Mouse (Mus musculus): ENCODE results near the gene Fscn3.

Gene Fscn3

DNA sequence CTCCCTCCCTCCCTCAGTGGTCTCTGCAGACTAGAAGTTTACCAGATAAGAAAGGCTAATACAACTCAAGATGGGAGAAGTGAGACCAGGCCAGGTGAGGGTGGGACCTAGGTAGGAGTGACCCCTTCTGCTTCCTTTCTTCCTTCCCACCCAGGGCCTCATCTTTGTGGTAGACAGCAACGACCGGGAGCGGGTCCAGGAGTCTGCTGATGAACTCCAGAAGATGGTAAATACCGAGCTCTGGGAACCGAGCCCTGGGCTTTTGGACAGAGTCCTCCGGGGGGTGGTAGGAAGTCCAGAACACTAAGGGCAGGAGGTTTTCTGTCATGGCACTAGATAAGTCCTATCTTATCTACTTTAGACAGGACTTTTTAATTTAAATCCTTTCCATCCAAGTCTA lies 2.6 kb upstream of the Fscn3 start:
- no peak for DNase-seq (ENCODE audit: low read depth in 2 of 2, low spot score in 2 of 2)

GRCm38 (mm10) chr6:28428290-28428689 lies 701 bp downstream of the Fscn3 start, which contains the start of gene Gcc1:
Gcc1 (minus strand) TSS chr6:28428390.
- no peak for DNase-seq (ENCODE audit: low read depth in 2 of 2, low spot score in 2 of 2)

DNA sequence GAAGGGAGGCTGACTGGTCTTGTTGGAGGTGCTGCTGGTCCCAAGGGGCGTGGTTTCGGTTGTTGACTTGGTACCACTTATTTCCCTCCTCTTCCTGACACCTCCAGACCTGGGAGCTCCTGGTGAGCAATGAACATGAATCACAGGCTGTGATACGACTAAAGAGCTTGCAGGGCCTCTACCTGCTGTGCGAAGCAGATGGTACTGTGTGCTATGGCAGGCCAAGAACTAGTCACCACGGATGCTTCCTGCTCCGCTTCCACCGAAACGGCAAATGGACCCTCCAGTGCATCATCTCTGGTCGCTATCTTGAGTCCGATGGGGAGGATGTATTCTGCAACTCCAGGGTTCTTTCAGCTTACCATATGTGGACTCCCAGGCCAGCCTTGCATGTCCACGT lies 2.3 kb downstream of the Fscn3 start:
- DNase-seq (ENCODE audit: low read depth in 2 of 2, low spot score in 2 of 2) = no peak

DNA sequence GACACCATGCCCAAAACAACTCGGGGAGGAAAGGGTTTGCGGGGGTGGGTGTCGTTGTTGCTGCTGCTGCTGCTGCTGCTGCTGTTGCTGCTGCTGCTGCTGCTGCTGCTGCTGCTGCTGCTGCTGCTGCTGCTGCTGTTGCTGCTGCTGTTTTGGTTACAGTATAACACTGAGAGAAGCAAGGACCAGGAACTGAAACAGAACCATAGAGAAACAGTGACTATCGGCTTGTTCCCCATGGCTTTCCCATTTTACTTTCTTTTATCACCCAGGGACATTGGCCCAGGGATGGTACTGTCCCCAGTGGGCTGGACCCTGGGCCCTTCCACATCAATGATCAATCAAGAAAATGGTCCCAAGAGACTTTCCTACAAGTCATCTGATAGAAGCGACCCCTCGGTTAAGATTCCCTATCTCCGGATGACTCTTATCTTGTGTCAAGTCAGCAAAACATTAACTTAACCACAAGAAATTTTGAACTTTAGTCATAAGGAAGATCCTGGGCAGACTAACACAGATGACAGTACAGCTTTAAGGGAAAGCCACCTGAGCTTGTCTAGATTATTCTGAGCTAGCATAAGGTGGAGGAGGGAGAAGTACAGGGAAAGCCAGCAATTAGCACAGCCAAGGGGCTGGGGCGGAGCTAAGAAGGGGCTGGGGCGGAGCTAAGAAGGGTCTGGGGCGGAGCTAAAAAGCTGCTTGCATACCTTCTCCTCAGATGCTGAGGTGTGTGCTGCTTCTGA lies 3.4 kb downstream of the Fscn3 start:
- no peak for DNase-seq (ENCODE audit: low read depth in 2 of 2, low spot score in 2 of 2)

GRCm38 (mm10) chr6:28431538-28431855 lies 3.9 kb downstream of the Fscn3 start:
- no peak for DNase-seq (ENCODE audit: low read depth in 2 of 2, low spot score in 2 of 2)

DNA sequence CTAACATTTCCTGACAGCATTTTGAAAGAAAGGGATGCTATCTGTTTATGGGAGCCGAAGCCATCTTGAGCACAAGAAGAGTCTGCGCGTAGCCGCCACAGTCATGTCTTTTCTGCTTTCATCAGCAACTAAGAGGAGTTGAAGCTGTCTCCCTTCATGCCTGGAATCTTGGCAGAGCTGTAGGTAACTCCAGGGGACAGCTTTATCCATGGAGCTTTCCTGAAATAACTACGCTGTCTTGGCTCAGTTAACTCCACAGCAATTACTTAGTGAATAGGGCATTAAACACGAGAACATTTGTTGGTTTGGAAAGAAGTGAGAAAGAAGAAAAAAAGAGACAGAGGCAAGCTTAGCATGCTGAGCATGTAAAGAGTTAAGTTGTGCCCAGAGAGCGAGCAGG lies 20.3 kb downstream of the Fscn3 start:
- DNase-seq (ENCODE audit: low read depth in 2 of 2, low spot score in 2 of 2) = no peak

DNA sequence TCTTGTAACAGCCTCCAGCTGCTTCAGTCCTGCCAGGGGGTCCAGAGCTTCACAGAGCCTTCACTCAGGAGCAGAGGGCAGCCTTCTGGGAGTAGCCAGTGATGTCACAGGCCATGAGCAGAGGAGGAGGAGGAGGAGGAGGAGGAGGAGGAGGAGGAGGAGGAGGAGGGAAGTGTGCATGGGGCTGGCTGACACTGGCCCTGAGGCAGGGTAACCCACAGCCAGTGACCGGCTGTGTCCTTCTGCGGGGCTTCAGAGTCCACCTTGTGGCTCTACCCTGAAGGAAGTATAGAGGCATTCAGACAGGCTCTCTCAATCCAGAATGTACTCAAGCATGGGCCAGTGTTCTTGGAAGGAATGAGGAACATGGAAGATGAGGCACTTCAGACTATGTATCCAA lies 21.7 kb downstream of the Fscn3 start, which contains the start of gene Pax4:
Gene Pax4 (minus strand): TSS at position 101 of the 400 bp plus-strand sequence.
- no peak for DNase-seq (ENCODE audit: low read depth in 2 of 2, low spot score in 2 of 2)

DNA sequence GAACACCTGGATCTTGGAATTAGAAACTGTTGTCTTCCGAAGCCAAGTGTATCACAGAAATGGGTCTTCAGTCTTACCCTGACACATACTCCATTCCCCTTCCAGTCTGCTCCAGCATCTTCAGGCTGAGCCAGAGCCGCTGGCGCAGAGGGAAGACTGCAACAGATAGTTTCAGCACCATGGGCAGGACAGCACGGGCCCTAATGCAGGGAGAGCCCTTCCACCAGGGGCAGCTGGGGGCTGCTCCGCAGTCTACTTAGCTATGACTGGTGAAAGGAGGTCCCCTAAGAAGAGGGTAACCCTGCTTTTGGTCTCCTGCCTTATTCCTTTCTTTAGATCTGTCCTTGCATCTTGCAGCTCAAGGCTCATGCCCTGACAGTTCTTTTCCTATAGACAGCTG lies 22.9 kb downstream of the Fscn3 start:
- no peak for DNase-seq (ENCODE audit: low read depth in 2 of 2, low spot score in 2 of 2)

DNA sequence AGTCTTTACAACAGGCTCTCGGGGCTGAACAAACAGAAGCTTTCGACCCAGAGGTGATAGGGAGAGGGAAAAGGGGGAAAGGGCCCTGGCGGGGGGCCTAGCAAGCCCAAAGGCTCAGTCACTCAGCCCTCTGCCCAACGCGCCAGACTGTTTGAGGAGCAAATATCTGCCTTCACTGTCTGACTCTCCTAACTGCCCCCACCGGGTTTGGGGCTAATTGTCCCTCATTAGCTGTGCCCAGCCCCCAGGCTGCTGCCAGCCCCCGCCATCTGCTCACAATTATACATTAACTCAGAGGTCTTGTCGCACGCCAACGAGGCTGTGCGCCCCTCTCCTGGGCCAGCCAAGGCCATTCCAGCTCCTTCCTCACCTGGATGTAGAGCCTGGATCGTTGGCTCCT lies 23.4 kb downstream of the Fscn3 start:
- DNase-seq (ENCODE audit: low read depth in 2 of 2, low spot score in 2 of 2) = no peak

- DNase-seq (ENCODE audit: low read depth in 2 of 2, low spot score in 2 of 2) = no peak
Observed at GRCm38 (mm10) chr6:28459221-28459668, 31.7 kb downstream of the Fscn3 start.

- DNase-seq (ENCODE audit: low read depth in 2 of 2, low spot score in 2 of 2) = peak in 1 of 2 experiments; percentile 16
Observed at GRCm38 (mm10) chr6:28460534-28460933, 32.9 kb downstream of the Fscn3 start.

- DNase-seq (ENCODE audit: low read depth in 2 of 2, low spot score in 2 of 2) = no peak
Observed at GRCm38 (mm10) chr6:28464630-28465029, 37.0 kb downstream of the Fscn3 start.

- no peak for DNase-seq (ENCODE audit: low read depth in 2 of 2, low spot score in 2 of 2)
Observed at GRCm38 (mm10) chr6:28470017-28470602, 42.5 kb downstream of the Fscn3 start.

DNA sequence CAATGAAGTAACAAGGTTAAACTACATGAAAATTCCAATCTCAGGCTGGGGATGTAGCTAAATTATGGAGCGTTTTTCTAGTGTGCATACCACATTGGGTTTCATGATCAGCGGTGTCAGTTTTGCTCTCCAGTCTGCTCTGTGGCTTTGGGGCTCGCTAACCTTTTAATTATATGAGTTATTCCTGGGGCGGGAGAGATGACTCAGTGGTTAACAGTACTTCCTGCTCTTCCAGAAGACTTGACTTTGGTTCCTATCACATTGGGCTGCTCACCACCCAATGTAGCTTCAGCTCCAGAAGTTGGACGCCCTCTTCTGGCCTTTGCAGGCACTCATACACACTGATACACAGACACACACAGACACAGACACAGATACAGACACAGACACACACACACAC lies 43.0 kb downstream of the Fscn3 start:
- no peak for DNase-seq (ENCODE audit: low read depth in 2 of 2, low spot score in 2 of 2)

GRCm38 (mm10) chr6:28471284-28472035 lies 43.9 kb downstream of the Fscn3 start:
- DNase-seq (ENCODE audit: low read depth in 2 of 2, low spot score in 2 of 2) = no peak

DNA sequence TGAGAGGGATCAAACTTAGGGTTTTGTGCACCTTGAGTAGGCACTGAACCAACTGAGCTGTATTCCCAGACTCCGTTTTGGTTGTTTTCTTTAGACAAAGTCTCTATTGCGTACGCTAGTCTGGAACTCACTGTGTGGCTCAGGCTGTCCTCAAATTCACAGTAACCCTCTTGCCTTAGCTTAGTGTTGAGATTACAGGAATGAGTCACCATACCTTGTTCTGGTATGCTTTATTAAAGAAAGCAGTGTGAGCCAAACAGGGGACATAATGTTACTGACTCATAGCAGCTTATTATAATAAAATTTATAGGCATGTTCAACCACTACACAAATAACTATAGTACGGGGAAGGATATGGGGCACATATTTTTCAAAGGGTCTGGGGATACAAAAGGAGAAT lies 46.6 kb downstream of the Fscn3 start:
- DNase-seq (ENCODE audit: low read depth in 2 of 2, low spot score in 2 of 2) = no peak

- DNase-seq (ENCODE audit: low read depth in 2 of 2, low spot score in 2 of 2) = no peak
Observed at GRCm38 (mm10) chr6:28474839-28475238, 47.2 kb downstream of the Fscn3 start, which contains the start of gene Snd1. Snd1 (plus strand) TSS chr6:28475139.

- peak; percentile 95 to 97 for DNase-seq (ENCODE audit: low read depth in 2 of 2, low spot score in 2 of 2)
Observed at GRCm38 (mm10) chr6:28479865-28480751, 52.5 kb downstream of the Fscn3 start.

DNA sequence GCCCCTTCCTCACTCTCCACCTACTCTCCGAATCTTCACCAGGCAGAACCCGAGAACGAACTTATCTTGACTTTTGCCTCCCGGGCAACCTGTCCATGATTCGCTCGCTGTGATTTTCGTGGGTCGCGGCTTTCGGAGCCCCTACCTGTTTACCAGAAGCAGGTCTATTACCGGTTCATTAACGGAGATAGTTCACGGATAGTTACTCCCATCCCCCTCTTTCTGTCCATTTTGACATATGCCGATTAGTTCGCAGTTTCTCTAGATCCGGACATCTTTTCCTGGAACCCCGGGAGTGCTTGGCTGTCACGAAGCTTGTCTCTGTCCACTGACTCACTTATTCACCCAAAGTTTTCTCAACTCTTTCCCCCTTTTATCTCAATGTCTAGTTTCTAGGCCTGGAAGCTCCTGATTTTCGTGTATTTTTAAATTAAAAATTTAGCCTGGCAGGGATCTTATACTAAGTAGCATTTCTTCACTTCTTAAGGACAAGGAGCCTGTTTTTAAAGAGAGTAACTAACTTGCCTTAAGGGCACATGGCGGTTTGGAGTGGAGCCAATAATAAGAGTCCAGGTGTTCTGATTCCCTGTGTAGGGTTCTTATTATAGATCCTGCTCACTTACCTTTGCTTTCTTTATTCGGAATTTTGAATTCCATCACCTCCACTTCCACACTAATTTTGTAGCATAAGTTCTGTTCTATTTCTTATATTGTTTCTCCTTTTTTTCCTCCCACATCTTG lies 53.3 kb downstream of the Fscn3 start:
- DNase-seq (ENCODE audit: low read depth in 2 of 2, low spot score in 2 of 2) = peak in 1 of 2 experiments; percentile 6

- no peak for DNase-seq (ENCODE audit: low read depth in 2 of 2, low spot score in 2 of 2)
Observed at GRCm38 (mm10) chr6:28482711-28483315, 55.2 kb downstream of the Fscn3 start.
